Comparison of ENCODE assay signal across 8 mouse cellular contexts in the genomic region with DNA sequence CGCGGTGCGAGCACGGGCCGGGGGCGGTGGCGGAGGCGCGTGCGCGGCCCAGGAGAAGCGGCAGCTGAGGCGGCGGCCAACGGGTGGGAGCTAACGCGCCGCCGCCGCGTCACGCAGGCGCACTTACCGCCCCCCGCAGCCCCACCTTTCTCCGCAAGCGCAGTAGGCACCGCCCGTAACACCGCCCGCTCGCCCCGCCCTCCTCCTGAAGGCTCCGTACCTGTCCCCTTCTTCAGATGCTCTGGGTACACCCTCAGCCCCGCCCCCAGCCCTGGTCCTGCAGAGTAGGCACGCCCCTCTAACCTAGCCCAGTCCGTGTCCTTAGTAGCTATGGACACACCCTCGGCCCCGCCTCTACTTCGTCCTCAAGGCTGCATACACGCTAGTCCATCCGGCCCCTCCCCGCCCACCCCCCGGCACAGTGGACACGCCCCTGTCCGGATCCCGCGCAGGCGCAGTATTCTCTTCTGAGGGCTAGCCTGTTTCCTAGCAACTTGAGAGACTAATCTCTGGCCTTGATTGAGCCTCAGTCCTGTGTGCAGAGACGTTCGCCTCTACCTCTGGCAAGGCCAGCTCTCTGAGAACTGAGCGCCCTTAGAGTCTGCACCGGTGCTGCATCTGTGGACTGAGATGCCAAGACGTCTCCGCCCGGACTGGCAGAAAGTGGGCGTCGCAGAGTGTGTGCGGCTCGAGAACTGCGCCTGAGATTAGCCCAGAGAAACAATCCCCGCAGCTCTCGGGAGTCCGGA. TPM values are rescaled to one million over a fixed set of nuclear protein-coding genes. Genes with fewer than 3 reads are reported as not detected.
DNase-seq lines count a peak whose midpoint lies in the region; ATAC-seq and TF ChIP-seq lines count a peak whose summit lies in the region.

A gene (minus strand): TSS at position 124 of the 749 bp plus-strand sequence.

- TF ChIP-seq CTCF in C2C12 (IDR thresholded peaks at IDR 0.05; ENCODE audit: control insufficient read depth, insufficient read depth, insufficient read length) = no peak
- no peak for TF ChIP-seq CTCF in brain, embryonic 14.5 days (IDR thresholded peaks at IDR 0.05; ENCODE audit: borderline replicate concordance, extremely low read depth, insufficient read depth, insufficient read length)
- no peak for TF ChIP-seq CTCF in liver, adult 2 months (IDR thresholded peaks at IDR 0.05; ENCODE audit: low read depth, low read length)

- peak within 1 kb of the TSS; percentile 95 for H3K9ac ChIP-seq in heart, embryonic 11.5 days (ENCODE audit: low read depth, low read length)
- peak within 1 kb of the TSS; percentile 94 for H3K9ac ChIP-seq in kidney, embryonic 16.5 days (replicated peaks; ENCODE audit: low read length)
- peak within 1 kb of the TSS; percentile 71 for H3K9ac ChIP-seq in liver, adult 2 months (ENCODE audit: low read depth, low read length)

- H3K9me3 ChIP-seq in erythroblast, embryonic 14.5 days (ENCODE audit: control insufficient read depth, low read length) = no peaks in the 10 kb centered on the region
- H3K9me3 ChIP-seq in heart, embryonic 11.5 days (replicated peaks; ENCODE audit: control insufficient read depth, low read length) = no peaks in the 10 kb centered on the region
- H3K9me3 ChIP-seq in kidney, embryonic 16.5 days (ENCODE audit: low read length) = no peaks in the 10 kb centered on the region

- peak within 1 kb of the TSS; percentile 85 for H3ac ChIP-seq in C2C12 (ENCODE audit: control insufficient read depth, insufficient read length, low read depth)
- H3ac ChIP-seq in myocyte (ENCODE audit: control insufficient read depth, insufficient read length) = peak within 1 kb of the TSS; percentile 48

- H3K4me3 ChIP-seq in C2C12 (ENCODE audit: insufficient read depth, poor library complexity, severe bottlenecking) (peak within 1 kb of the TSS; percentile 97), myocyte (peak within 1 kb of the TSS; percentile 70)
- peak within 1 kb of the TSS; percentile 92 for H3K4me3 ChIP-seq in erythroblast, embryonic 14.5 days (replicated peaks)
- peak within 1 kb of the TSS; percentile 90 for H3K4me3 ChIP-seq in heart, embryonic 11.5 days (ENCODE audit: low read depth, low read length)
- peak within 1 kb of the TSS; percentile 93 for H3K4me3 ChIP-seq in kidney, embryonic 16.5 days (ENCODE audit: low read length)
- H3K4me3 ChIP-seq in liver, adult 2 months (ENCODE audit: insufficient read depth, low read depth, low read length) = peak within 1 kb of the TSS; percentile 64

- peak within 1 kb of the TSS; percentile 81 for H3K27ac ChIP-seq in heart, embryonic 11.5 days (ENCODE audit: low read depth, low read length)
- peak within 1 kb of the TSS; percentile 82 for H3K27ac ChIP-seq in kidney, embryonic 16.5 days (ENCODE audit: low read length)
- no peak within 1 kb of the TSS for H3K27ac ChIP-seq in liver, adult 2 months (replicated peaks; ENCODE audit: insufficient read depth, low read depth, low read length)

- TF ChIP-seq POLR2A in brain, embryonic 14.5 days (IDR thresholded peaks at IDR 0.05; ENCODE audit: borderline replicate concordance, extremely low read depth, insufficient read depth, insufficient read length, poor library complexity, severe bottlenecking) = peak; percentile 77
- TF ChIP-seq POLR2A in liver, adult 2 months (IDR thresholded peaks at IDR 0.05; ENCODE audit: extremely low read depth, insufficient read depth, low read length) = 0 out of 2 replicates have a peak, but pooled peaks have one; percentile 26
- peak; percentile 92 for TF ChIP-seq POLR2A in myocyte (IDR thresholded peaks at IDR 0.05; ENCODE audit: insufficient read length, low read depth)

- peaks cover 55% of the 10 kb centered on the region for H3K4me1 ChIP-seq in erythroblast, embryonic 14.5 days (ENCODE audit: control insufficient read depth)
- peaks cover 28% of the 10 kb centered on the region for H3K4me1 ChIP-seq in heart, embryonic 11.5 days (ENCODE audit: control insufficient read depth, insufficient read depth, low read length)
- peaks cover 45% of the 10 kb centered on the region for H3K4me1 ChIP-seq in kidney, embryonic 16.5 days (ENCODE audit: insufficient read depth, low read length)
- peaks cover 5% of the 10 kb centered on the region; the same call in 1 of the 2 replicates for H3K4me1 ChIP-seq in liver, adult 2 months (ENCODE audit: control insufficient read depth, insufficient read depth, low read length)

- H3K4me2 ChIP-seq in heart, embryonic 11.5 days = peak within 1 kb of the TSS; percentile 93
- H3K4me2 ChIP-seq in kidney, embryonic 16.5 days (replicated peaks; ENCODE audit: low read depth, low read length) = peak within 1 kb of the TSS; percentile 93
- H3K4me2 ChIP-seq in myocyte (ENCODE audit: low read depth) = peak within 1 kb of the TSS; percentile 91

- under 1% methylated on average over 34 of the region's 64 CpGs for WGBS in heart, embryonic 11.5 days (ENCODE audit: insufficient replicate concordance)
- WGBS in kidney, embryonic 16.5 days = under 1% methylated on average over 56 of the region's 64 CpGs
- 1% methylated on average over 63 of the region's 64 CpGs for WGBS in liver, adult 2 months

- H3K27me3 ChIP-seq in C2C12 (ENCODE audit: control insufficient read depth, insufficient read depth, insufficient read length) = no peaks in the 10 kb centered on the region
- H3K27me3 ChIP-seq in erythroblast, embryonic 14.5 days (ENCODE audit: control insufficient read depth) = peaks cover 3% of the 10 kb centered on the region
- H3K27me3 ChIP-seq in heart, embryonic 11.5 days (ENCODE audit: control insufficient read depth, insufficient read depth, low read length) = no peaks in the 10 kb centered on the region
- no peaks in the 10 kb centered on the region for H3K27me3 ChIP-seq in kidney, embryonic 16.5 days (ENCODE audit: insufficient read depth, low read length)
- H3K27me3 ChIP-seq in liver, adult 2 months (ENCODE audit: control insufficient read depth, insufficient read depth, low read length) = no peaks in the 10 kb centered on the region
- no peaks in the 10 kb centered on the region for H3K27me3 ChIP-seq in myocyte (ENCODE audit: control insufficient read depth, insufficient read depth, insufficient read length)
- no peaks in the 10 kb centered on the region for H3K27me3 ChIP-seq in splenic B cell, adult 2 months (ENCODE audit: control insufficient read depth, insufficient read depth, low read length, poor library complexity, severe bottlenecking)

- peaks cover 42% of the 10 kb centered on the region for H3K79me3 ChIP-seq in C2C12 (ENCODE audit: low read depth)

- ATAC-seq in heart, embryonic 11.5 days (replicated peaks; ENCODE audit: insufficient number of reproducible peaks, low FRiP score, low TSS enrichment) = peak; percentile 100
- ATAC-seq in kidney, embryonic 16.5 days (ENCODE audit: low FRiP score, low TSS enrichment) = peak; percentile 99

- H3K36me3 ChIP-seq in C2C12 (ENCODE audit: control insufficient read depth, insufficient read depth) (peaks cover 17% of the 10 kb centered on the region), myocyte (ENCODE audit: control insufficient read depth, insufficient read depth) (no peaks in the 10 kb centered on the region)
- H3K36me3 ChIP-seq in erythroblast, embryonic 14.5 days (ENCODE audit: control insufficient read depth) = peaks cover 25% of the 10 kb centered on the region
- no peaks in the 10 kb centered on the region for H3K36me3 ChIP-seq in heart, embryonic 11.5 days (ENCODE audit: control insufficient read depth, insufficient read depth, low read length)
- H3K36me3 ChIP-seq in kidney, embryonic 16.5 days (ENCODE audit: insufficient read depth, low read length) = no peaks in the 10 kb centered on the region
- no peaks in the 10 kb centered on the region for H3K36me3 ChIP-seq in liver, adult 2 months (ENCODE audit: control insufficient read depth, insufficient read depth, low read length)
- no peaks in the 10 kb centered on the region for H3K36me3 ChIP-seq in splenic B cell, adult 2 months (ENCODE audit: control insufficient read depth, insufficient read depth, low read length, poor library complexity, severe bottlenecking)

- DNase-seq in brain, embryonic 14.5 days (ENCODE audit: low read depth) = peak; percentile 100
- peak; percentile 99 for DNase-seq in liver, adult 2 months (ENCODE audit: extremely low read depth, low read depth, low spot score)
- DNase-seq in splenic B cell, adult 2 months (ENCODE audit: low read depth, low spot score) = peak; percentile 100

- H3K79me2 ChIP-seq in C2C12 (ENCODE audit: control insufficient read depth, insufficient read depth) (peaks cover 45% of the 10 kb centered on the region), myocyte (ENCODE audit: control insufficient read depth, insufficient read depth) (peaks cover 43% of the 10 kb centered on the region)
- peaks cover 7% of the 10 kb centered on the region; the same call in 1 of the 2 replicates for H3K79me2 ChIP-seq in liver, adult 2 months (ENCODE audit: control insufficient read depth, insufficient read depth, low read length)

TF ChIP-seq in C2C12, 6 proteins besides CTCF, POLR2A, EP300 and RAD21:
- no peak for TF ChIP-seq MAX (IDR thresholded peaks at IDR 0.05)
- TF ChIP-seq FOSL1 (IDR thresholded peaks at IDR 0.05; ENCODE audit: insufficient read depth, low read length, poor library complexity, severe bottlenecking) = no peak
- no peak for TF ChIP-seq MYOD1 (IDR thresholded peaks at IDR 0.05; ENCODE audit: control insufficient read depth, insufficient read length, low read depth)
- TF ChIP-seq USF1 (IDR thresholded peaks at IDR 0.05; ENCODE audit: low read depth) = no peak
- no peak for TF ChIP-seq MYOG (IDR thresholded peaks at IDR 0.05; ENCODE audit: control insufficient read depth, extremely low read depth, insufficient read length)
- TF ChIP-seq CEBPB (IDR thresholded peaks at IDR 0.05; ENCODE audit: low read depth) = no peak

TF ChIP-seq in myocyte, 11 proteins besides CTCF, POLR2A, EP300 and RAD21:
- TF ChIP-seq TCF3 (IDR thresholded peaks at IDR 0.05; ENCODE audit: insufficient read length, low read depth) = no peak
- TF ChIP-seq POLR2AphosphoS2 (IDR thresholded peaks at IDR 0.05; ENCODE audit: insufficient read length, low read depth) = peak; percentile 92
- peak in 1 of 3 experiments; percentile 74 for TF ChIP-seq MYOD1 (IDR thresholded peaks at IDR 0.05; ENCODE audit: control insufficient read depth in 1 of 3, insufficient read length in 2 of 3, low read depth in 2 of 3)

RNA-seq across cellular contexts. Expression of the gene that starts here (rescaled TPM):
- polyA plus RNA-seq in C2C12 (2012; fragmentation: generic; extraction: Trizol) = 12.2 TPM
- polyA plus RNA-seq in brain, embryonic 14.5 days (2012; rRNA removed) = 32.6 and 71.2 TPM in 2 replicates
- polyA plus RNA-seq in erythroblast, embryonic 14.5 days (2012) = 0.53 and 0.75 TPM in 2 replicates
- polyA plus RNA-seq in heart, embryonic 11.5 days (2014; fragmentation: Nextera tagmentation; extraction: Ambion mirVana) = 8.9 and 14.1 TPM in 2 replicates
- 9.2 and 10.2 TPM in 2 replicates for polyA plus RNA-seq in kidney, embryonic 16.5 days (2015; fragmentation: Nextera tagmentation; extraction: Ambion mirVana)
- 5.4 and 9.0 TPM in 2 replicates for total RNA-seq in liver, adult 2 months (2014; rRNA removed)
- 2.4 and 2.5 TPM in 2 replicates for polyA plus RNA-seq in liver, adult 2 months (2012; rRNA removed)
- 12.1 TPM for polyA plus RNA-seq in myocyte (2012; fragmentation: generic; extraction: Trizol)

Comparison
In these comparisons a context has a peak if more than half of its experiments do, and no peak if none do; other contexts are left out.
1. POLR2A ChIP-seq: peak in every context shown above with its lines; median percentile 92 in myocyte; 77 in brain, embryonic 14.5 days; 26 in liver, adult 2 months.